Mouse (Mus musculus) embryonic facial prominence, embryonic 12.5 days (tissue): ENCODE results near the gene Stk25. TPM values are rescaled to one million over a fixed set of nuclear protein-coding genes. Genes with fewer than 3 reads are reported as not detected.
"Not testable (repeated sequence)": the region's sequence is repeated elsewhere in the genome, so short reads cannot be mapped to it uniquely, and the experiment has no call there.

ENCODE experiments used
- ATAC-seq: fragments of 200-750 bp; cut with Nextera tagmentation; 2 replicates; pipeline ENCODE4 v1.8.0; 2017; ENCODE audit not compliant: insufficient number of reproducible peaks, insufficient read depth, low FRiP score, low TSS enrichment
- H3K27ac ChIP-seq: fragments of 300-500 bp; sonication (generic); 2 replicates; pipeline ENCODE4 v1.5.1; 2016; ENCODE audit warnings: mild to moderate bottlenecking
- H3K27me3 ChIP-seq: fragments of 300-500 bp; sonication (generic); 2 replicates; pipeline ENCODE4 v1.6.1; 2016; ENCODE audit warnings: mild to moderate bottlenecking, moderate library complexity
- H3K36me3 ChIP-seq: fragments of 300-500 bp; sonication (generic); 2 replicates; pipeline ENCODE4 v1.6.1; 2016; ENCODE audit warnings: mild to moderate bottlenecking
- H3K4me1 ChIP-seq: fragments of 300-500 bp; sonication (generic); 2 replicates; pipeline ENCODE4 v1.6.1; 2016
- H3K4me2 ChIP-seq: fragments of 300-500 bp; sonication (generic); replicated peaks from 2 replicates; pipeline ENCODE4 v1.6.1; 2016; ENCODE audit warnings: mild to moderate bottlenecking, moderate library complexity
- H3K4me3 ChIP-seq: fragments of 300-500 bp; sonication (generic); 2 replicates; pipeline ENCODE4 v1.5.1; 2016; ENCODE audit warnings: mild to moderate bottlenecking
- H3K9ac ChIP-seq: fragments of 300-500 bp; sonication (generic); 2 replicates; pipeline ENCODE4 v1.6.1; 2016; ENCODE audit warnings: mild to moderate bottlenecking, moderate library complexity
- H3K9me3 ChIP-seq: fragments of 300-500 bp; sonication (generic); 2 replicates; pipeline ENCODE4 v1.6.1; 2016; ENCODE audit warnings: mild to moderate bottlenecking, moderate library complexity
- WGBS: fragments of 180-500 bp; shearing (Covaris S2); methylation state at CpG from one replicate; pipeline ENCODE4 v1.1.7; 2016; 5-methylcytosine and 5-hydroxymethylcytosine counted together
- polyA plus RNA-seq: library from polyadenylated mRNA; unstranded; fragments of >200 nt; fragmentation: Nextera tagmentation; extraction: Ambion mirVana; gene quantifications from 2 replicates; pipeline ENCODE4 v1.2.1, GENCODE M21; 2016

The Stk25 gene
- 196 and 197 TPM in 2 replicates for polyA plus RNA-seq

GRCm38 (mm10) chr1:93658559-93658958 is at the start of gene Stk25:
Gene Stk25, minus strand, starts transcription at chr1:93658659.
- H3K27ac ChIP-seq: 0 out of 2 replicates have a peak within 1 kb of the TSS, but pooled peaks have one; percentile 17
- not testable (repeated sequence) for H3K4me1 ChIP-seq, H3K4me3 ChIP-seq

DNA sequence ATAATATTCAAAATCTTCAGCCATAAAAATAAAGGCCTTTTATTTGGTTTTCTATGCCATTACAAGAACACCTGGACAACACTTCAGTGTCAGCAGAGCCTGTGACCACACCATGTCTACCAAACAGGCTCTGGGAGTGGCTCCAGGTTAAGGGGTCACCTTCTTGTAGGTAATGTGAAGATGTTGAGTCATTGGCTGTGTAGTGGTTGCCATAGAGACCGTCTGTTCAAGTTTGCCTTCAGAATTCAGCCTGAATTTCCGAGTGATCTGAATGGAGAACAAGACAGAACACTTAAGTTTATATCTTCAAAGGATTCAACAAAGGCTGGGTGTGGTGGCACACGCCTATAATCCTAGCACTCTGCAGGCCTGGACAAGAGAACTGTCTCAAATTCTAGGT is 46.9 kb upstream of the Stk25 start:
- Histone ChIP-seq H3K27ac (no peak overlapping the region), H3K4me1 (no peaks in the 10 kb centered on the region), H3K36me3 (peaks cover 18% of the 10 kb centered on the region), H3K27me3 (no peaks in the 10 kb centered on the region), H3K9me3 (no peaks in the 10 kb centered on the region), H3K9ac (no peak overlapping the region), H3K4me2 (no peak overlapping the region), H3K4me3 (no peak overlapping the region)
- WGBS: 70% methylated on average over 3 of the region's 3 CpGs
- no peak for ATAC-seq

More at GRCm38 (mm10) chr1:93658559-93658958, at the start of gene Stk25:
- H3K4me2 ChIP-seq, H3K36me3 ChIP-seq, ATAC-seq, H3K9me3 ChIP-seq, H3K27me3 ChIP-seq, H3K9ac ChIP-seq: not testable (repeated sequence)

DNA sequence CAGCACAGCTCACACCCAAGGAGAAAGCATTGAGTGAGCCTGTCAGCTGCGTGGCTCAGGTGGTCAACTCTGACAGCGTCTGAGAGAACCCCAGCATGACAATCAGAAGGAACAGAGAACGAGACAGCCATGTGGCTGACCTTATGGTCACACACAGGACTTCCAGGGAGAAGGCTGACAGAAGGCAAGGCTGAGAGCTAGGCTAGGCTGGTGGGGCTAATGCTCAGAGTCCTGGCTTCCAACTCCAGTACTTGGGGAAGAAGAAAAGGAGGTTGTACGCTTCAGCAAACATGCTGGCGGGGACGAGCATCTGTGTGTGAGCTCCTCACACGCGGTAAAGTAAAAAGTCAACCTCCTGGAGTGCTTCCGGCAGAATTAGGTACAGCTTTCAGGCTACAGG is 45.9 kb upstream of the Stk25 start:
- Histone ChIP-seq H3K27me3 (no peaks in the 10 kb centered on the region), H3K4me3 (no peak overlapping the region), H3K36me3 (peaks cover 18% of the 10 kb centered on the region), H3K27ac (no peak overlapping the region), H3K4me1 (no peaks in the 10 kb centered on the region), H3K4me2 (no peak overlapping the region), H3K9me3 (no peaks in the 10 kb centered on the region), H3K9ac (no peak overlapping the region)
- no peak for ATAC-seq
- WGBS: 86% methylated on average over 9 of the region's 9 CpGs

DNA sequence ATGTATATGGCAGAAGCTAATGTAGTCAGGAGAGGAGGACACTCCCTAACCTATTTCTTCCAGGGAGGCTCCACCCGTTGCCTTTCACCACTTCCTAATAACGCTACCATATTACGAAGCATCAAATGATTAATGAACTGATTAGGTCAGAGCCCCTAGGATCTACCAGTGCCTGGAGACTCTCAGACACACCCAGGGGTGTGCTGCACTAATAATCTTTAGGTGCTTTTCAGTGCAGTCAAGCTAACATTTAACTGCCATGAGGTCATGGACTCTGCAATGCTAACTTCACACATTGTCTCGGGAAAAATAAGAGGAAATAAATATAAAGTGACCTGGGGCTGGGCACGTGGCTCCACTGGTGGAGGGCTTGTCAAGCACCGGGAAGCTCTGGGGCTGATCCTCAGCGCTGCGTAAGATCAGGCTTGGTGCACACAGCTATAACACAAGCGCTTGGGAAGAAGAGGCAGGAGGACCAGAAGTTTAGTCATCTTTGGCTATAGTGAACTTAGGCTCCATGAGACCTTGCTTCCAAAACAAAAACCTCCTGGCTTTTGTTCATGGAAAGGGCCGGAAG is 45.1 kb upstream of the Stk25 start:
- 95% methylated on average over 10 of the region's 10 CpGs for WGBS
- Histone ChIP-seq H3K9me3 (no peaks in the 10 kb centered on the region), H3K36me3 (peaks cover 18% of the 10 kb centered on the region), H3K4me3 (no peak overlapping the region), H3K4me2 (no peak overlapping the region), H3K27ac (no peak overlapping the region), H3K9ac (no peak overlapping the region), H3K27me3 (no peaks in the 10 kb centered on the region), H3K4me1 (no peaks in the 10 kb centered on the region)
- ATAC-seq: no peak

DNA sequence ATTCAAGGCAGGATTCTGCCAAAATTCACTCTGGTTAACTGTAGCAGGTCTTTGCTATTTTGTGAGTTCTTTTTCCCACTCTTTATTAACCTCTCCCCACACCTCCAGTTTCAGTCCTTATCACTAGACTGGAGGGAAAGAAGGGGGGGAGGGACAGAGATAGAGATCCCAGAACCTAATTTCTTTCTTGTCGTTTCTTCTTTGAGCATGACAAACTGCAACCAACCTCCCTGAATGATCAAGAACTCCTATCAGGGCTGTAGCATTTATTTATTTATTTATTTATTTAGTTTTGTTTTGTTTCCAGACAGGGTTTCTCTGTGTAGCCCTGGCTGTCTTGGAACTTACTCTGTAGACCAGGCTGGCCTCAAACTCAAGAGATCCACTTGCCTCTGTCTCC is 43.6 kb upstream of the Stk25 start:
- Histone ChIP-seq H3K4me1 (no peaks in the 10 kb centered on the region), H3K27me3 (no peaks in the 10 kb centered on the region), H3K9ac (no peak overlapping the region), H3K27ac (no peak overlapping the region), H3K4me3 (no peak overlapping the region), H3K4me2 (no peak overlapping the region), H3K36me3 (peaks cover 18% of the 10 kb centered on the region), H3K9me3 (no peaks in the 10 kb centered on the region)
- WGBS: 81% methylated on average over 1 of the region's 1 CpGs
- no peak for ATAC-seq

GRCm38 (mm10) chr1:93699159-93699558 is 40.7 kb upstream of the Stk25 start:
- ATAC-seq: no peak
- WGBS: 70% methylated on average over 4 of the region's 4 CpGs
- no peak overlapping the region for H3K4me3 ChIP-seq
- no peak overlapping the region for H3K27ac ChIP-seq
- no peaks in the 10 kb centered on the region for H3K9me3 ChIP-seq
- no peaks in the 10 kb centered on the region for H3K27me3 ChIP-seq
- H3K36me3 ChIP-seq: peaks cover 7% of the 10 kb centered on the region; the same call in 1 of the 2 replicates
- H3K4me1 ChIP-seq: no peaks in the 10 kb centered on the region
- H3K9ac ChIP-seq: no peak overlapping the region
- no peak overlapping the region for H3K4me2 ChIP-seq

DNA sequence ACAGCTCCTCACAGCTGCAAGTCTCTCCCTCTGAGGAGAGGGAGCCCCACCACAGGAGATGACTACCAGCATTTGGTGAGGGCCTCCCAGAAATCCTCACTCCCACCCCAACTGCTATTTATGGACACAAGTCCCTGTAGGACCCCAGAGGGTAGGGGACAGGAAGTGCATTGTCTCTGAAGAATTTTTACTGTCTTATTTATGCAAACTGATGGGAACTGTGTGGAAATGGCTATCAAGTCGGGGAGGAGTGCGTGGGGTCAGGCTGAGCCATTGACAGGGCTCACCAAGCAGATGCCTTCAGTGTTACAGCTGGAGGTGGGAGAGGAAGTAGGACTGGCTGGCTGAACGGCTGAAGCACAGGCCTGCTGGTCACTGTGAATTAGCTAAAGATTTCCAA is 38.9 kb upstream of the Stk25 start:
- Histone ChIP-seq H3K27ac (no peak overlapping the region), H3K4me1 (no peaks in the 10 kb centered on the region), H3K9me3 (no peaks in the 10 kb centered on the region), H3K4me2 (no peak overlapping the region), H3K9ac (no peak overlapping the region), H3K27me3 (no peaks in the 10 kb centered on the region), H3K4me3 (no peak overlapping the region), H3K36me3 (0 out of 2 replicates have a peak, but pooled peaks cover 5% of the 10 kb centered on the region)
- ATAC-seq: no peak
- 42% methylated on average over 3 of the region's 3 CpGs for WGBS

DNA sequence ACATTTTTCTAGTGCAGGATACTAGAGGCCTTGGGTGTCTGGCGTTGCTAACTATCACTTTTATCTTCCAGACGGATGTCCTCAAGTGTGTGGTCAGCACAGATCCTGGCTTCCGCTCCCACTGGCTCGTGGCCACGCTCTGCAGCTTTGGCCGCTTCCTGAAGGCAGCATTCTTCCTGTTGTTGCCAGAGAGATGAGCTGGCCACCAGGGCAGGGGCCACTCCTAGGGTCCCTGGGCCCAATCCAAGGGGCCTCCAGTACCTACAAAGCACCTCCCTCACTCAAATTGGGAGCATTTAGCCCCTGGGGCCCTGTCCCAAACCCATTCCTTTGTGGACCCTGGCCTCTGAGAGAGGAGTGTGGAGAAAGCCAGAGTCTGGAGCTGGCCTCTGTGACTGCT is 36.5 kb upstream of the Stk25 start:
- Histone ChIP-seq H3K9ac (no peak overlapping the region), H3K4me1 (no peaks in the 10 kb centered on the region), H3K4me2 (no peak overlapping the region), H3K9me3 (no peaks in the 10 kb centered on the region), H3K36me3 (0 out of 2 replicates have a peak, but pooled peaks cover 5% of the 10 kb centered on the region), H3K27ac (no peak overlapping the region), H3K4me3 (no peak overlapping the region), H3K27me3 (no peaks in the 10 kb centered on the region)
- WGBS: 91% methylated on average over 6 of the region's 6 CpGs
- no peak for ATAC-seq

DNA sequence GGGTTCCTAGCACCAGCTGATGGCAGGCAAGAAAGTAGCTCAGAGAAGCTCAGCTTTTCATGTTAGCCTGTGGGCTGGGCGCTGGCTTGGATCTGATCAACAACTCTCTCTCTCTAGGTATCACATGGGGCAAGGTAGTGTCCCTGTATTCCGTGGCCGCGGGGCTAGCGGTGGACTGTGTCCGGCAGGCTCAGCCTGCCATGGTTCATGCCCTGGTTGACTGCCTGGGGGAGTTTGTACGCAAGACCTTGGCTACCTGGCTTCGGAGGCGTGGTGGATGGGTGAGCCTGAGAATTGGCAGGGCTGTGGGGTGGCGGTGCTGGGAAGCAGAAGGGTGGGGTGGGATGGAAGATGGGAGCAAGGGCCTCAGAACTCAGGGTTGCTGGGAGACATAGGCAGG is 35.5 kb upstream of the Stk25 start:
- no peaks in the 10 kb centered on the region for H3K9me3 ChIP-seq
- WGBS: 97% methylated on average over 10 of the region's 10 CpGs
- no peak overlapping the region for H3K4me2 ChIP-seq
- H3K27ac ChIP-seq: no peak overlapping the region
- H3K9ac ChIP-seq: no peak overlapping the region
- H3K36me3 ChIP-seq: 0 out of 2 replicates have a peak, but pooled peaks cover 5% of the 10 kb centered on the region
- no peak overlapping the region for H3K4me3 ChIP-seq
- no peaks in the 10 kb centered on the region for H3K27me3 ChIP-seq
- no peak for ATAC-seq
- no peaks in the 10 kb centered on the region for H3K4me1 ChIP-seq

DNA sequence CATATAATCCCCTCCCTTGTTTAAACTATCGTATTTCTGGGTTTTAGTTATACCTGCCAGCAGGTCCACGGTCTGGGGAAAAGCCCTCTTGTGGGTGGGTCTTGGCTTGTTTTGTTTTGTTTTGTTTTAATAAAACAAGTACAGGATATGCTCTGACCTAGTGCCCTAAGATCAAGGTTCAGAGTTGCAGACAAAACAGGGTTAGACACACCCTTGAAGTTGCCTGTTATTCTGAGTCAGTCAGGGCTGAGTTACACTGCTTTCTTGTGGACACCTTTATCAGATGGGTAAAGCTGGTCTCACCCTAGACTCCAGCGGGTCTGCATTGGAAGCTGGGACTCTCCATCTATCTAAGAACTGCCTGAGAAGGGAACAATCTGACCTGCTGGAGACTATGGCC is 35.0 kb upstream of the Stk25 start:
- Histone ChIP-seq H3K27me3 (no peaks in the 10 kb centered on the region), H3K9me3 (no peaks in the 10 kb centered on the region), H3K36me3 (0 out of 2 replicates have a peak, but pooled peaks cover 7% of the 10 kb centered on the region), H3K9ac (no peak overlapping the region), H3K4me2 (no peak overlapping the region), H3K4me1 (no peaks in the 10 kb centered on the region), H3K27ac (no peak overlapping the region), H3K4me3 (no peak overlapping the region)
- WGBS: 81% methylated on average over 3 of the region's 3 CpGs
- no peak for ATAC-seq

- Histone ChIP-seq H3K4me1 (no peaks in the 10 kb centered on the region), H3K9me3 (no peaks in the 10 kb centered on the region), H3K36me3 (0 out of 2 replicates have a peak, but pooled peaks cover 7% of the 10 kb centered on the region), H3K27me3 (no peaks in the 10 kb centered on the region), H3K4me3 (no peak overlapping the region), H3K9ac (no peak overlapping the region), H3K27ac (no peak overlapping the region), H3K4me2 (no peak overlapping the region)
- WGBS: 96% methylated on average over 9 of the region's 9 CpGs
- ATAC-seq: no peak
Measured at GRCm38 (mm10) chr1:93692773-93693172, 34.3 kb upstream of the Stk25 start.

GRCm38 (mm10) chr1:93691786-93692357 is 33.4 kb upstream of the Stk25 start:
- H3K27ac ChIP-seq: no peak overlapping the region
- 78% methylated on average over 10 of the region's 10 CpGs for WGBS
- 0 out of 2 replicates have a peak, but pooled peaks cover 7% of the 10 kb centered on the region for H3K36me3 ChIP-seq
- H3K4me1 ChIP-seq: 0 out of 2 replicates have a peak, but pooled peaks cover 2% of the 10 kb centered on the region
- ATAC-seq: no peak
- H3K9me3 ChIP-seq: no peaks in the 10 kb centered on the region
- no peak overlapping the region for H3K9ac ChIP-seq
- H3K27me3 ChIP-seq: 0 out of 2 replicates have a peak, but pooled peaks cover under 1% of the 10 kb centered on the region
- no peak overlapping the region for H3K4me3 ChIP-seq
- no peak overlapping the region for H3K4me2 ChIP-seq
